Mouse (Mus musculus) E14TG2a.4 (cell line): ENCODE measurements at regions not wholly inside any gene's neighbourhood (a gene's known extent, or its start where the extent isn't known, plus 50 kb on each side); places are given as distances from the start of the nearest gene placed in this dataset.

ENCODE experiments used
- CTCF ChIP-seq: conservative IDR thresholded peaks from 2 replicates; pipeline ENCODE4 v1.5.1; 2014; ENCODE audit warnings: low read length
- NANOG ChIP-seq: IDR thresholded peaks from 2 replicates; pipeline ENCODE4 v1.6.1; 2014; ENCODE audit warnings: borderline replicate concordance, low read length, mixed read lengths

DNA sequence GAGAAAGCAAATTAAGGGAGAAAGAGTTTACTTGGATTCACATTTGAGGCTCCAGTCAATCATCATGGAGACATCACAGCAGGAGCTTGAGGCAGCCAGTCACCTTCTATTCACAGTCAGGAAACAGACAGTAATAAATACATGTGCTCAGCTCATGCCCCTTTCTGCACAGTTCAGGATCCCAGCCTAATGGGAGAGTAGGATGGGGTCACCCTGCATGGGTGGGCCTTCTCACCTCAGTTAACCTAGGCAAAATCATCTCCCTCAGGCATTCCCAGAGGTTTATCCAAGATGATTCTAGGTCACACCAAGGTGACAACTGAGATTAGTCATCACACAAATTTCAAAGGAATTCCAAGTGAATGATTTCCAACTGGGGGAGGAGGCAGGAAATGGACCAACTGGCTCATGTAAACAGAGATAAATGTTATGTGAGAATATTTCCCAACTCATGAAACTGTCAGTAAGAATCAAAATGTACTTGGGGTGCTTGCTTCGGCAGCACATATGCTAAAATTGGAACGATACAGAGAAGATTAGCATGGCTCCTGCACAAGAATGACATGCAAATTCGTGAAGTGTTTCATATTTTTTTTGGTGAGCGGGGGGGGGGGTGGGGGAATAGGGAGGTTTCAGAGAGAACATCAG is 89.8 kb upstream of the Cxcl13 start:
- TF ChIP-seq CTCF = no peak
- no peak for TF ChIP-seq NANOG
